Mouse (Mus musculus) liver, embryonic 16.5 days (tissue): ENCODE data around the gene Akap7. TPM values are rescaled to one million over a fixed set of nuclear protein-coding genes. Genes with fewer than 3 reads are reported as not detected.
A peak's percentile ranks its signal among the peaks of the same experiment; 100 is the strongest.
"Not testable (repeated sequence)": the region's sequence is repeated elsewhere in the genome, so short reads cannot be mapped to it uniquely, and the experiment has no call there.

Source experiments
- ATAC-seq: fragments of 200-750 bp; cut with Nextera tagmentation; 2 replicates; pipeline ENCODE4 v1.8.0; 2017; ENCODE audit warnings: low read depth, mild to moderate bottlenecking, moderate number of reproducible peaks, moderate library complexity
- H3K27ac ChIP-seq: fragments of 300-500 bp; sonication (generic); 2 replicates; pipeline ENCODE4 v1.5.1; 2014; ENCODE audit warnings: mild to moderate bottlenecking, low read length
- H3K27me3 ChIP-seq: fragments of 300-500 bp; sonication (generic); 2 replicates; pipeline ENCODE4 v1.6.1; 2014; ENCODE audit warnings: low read depth, low read length, mixed read lengths; ENCODE audit not compliant: control insufficient read depth, insufficient read depth
- H3K36me3 ChIP-seq: fragments of 300-500 bp; sonication (generic); 2 replicates; pipeline ENCODE4 v1.6.1; 2014; ENCODE audit warnings: mild to moderate bottlenecking; ENCODE audit not compliant: control insufficient read depth, insufficient read depth
- H3K4me1 ChIP-seq: fragments of 300-500 bp; sonication (generic); 2 replicates; pipeline ENCODE4 v1.6.1; 2014; ENCODE audit warnings: low read depth, low read length, mixed read lengths; ENCODE audit not compliant: control insufficient read depth
- H3K4me2 ChIP-seq: fragments of 300-500 bp; sonication (generic); 2 replicates; pipeline ENCODE4 v1.6.1; 2014; ENCODE audit warnings: low read depth, low read length, mixed read lengths
- H3K4me3 ChIP-seq: fragments of 300-500 bp; sonication (generic); 2 replicates; pipeline ENCODE4 v1.5.1; 2014; ENCODE audit warnings: low read depth, mild to moderate bottlenecking, low read length
- H3K9ac ChIP-seq: fragments of 300-500 bp; sonication (generic); 2 replicates; pipeline ENCODE4 v1.6.1; 2014; ENCODE audit warnings: low read depth, low read length
- H3K9me3 ChIP-seq: fragments of 300-500 bp; sonication (generic); replicated peaks from 2 replicates; pipeline ENCODE4 v1.6.1; 2016; ENCODE audit warnings: low read length; ENCODE audit not compliant: control insufficient read depth
- WGBS: fragments of 180-500 bp; shearing (Covaris S2); extraction: QIAGEN DNeasy Blood & Tissue Kit; methylation state at CpG from one replicate; pipeline ENCODE4 v1.1.7; 2014; ENCODE audit not compliant: insufficient replicate concordance; 5-methylcytosine and 5-hydroxymethylcytosine counted together
- polyA plus RNA-seq: library from polyadenylated mRNA; unstranded; fragments of >200 nt; fragmentation: Nextera tagmentation; extraction: Ambion mirVana; gene quantifications from 2 replicates; pipeline ENCODE4 v1.2.1, GENCODE M21; 2015

Gene Akap7
- polyA plus RNA-seq, 1 experiment from 2014 or later: 19.0 TPM

DNA sequence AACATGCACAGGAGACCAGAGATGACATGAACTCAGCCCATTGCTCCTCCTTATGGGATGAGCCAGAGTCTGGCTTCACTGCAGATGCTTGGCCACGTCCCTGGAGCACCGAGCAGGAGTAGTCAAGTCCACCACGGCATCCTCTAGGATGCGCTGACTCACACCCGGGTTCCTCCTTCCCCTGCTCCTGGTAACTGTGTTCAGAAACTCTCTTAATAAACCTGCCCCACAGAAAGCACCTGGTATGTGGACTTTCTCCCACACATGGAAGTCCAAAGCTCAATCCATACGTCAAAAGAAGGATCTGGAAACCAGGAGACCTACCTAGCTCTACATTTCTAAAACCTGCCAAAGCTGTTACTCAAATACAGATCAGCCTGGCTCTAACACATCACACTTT, 124.4 kb downstream of the Akap7 start:
- no peak for ATAC-seq
- no peaks in the 10 kb centered on the region for H3K9me3 ChIP-seq
- no peak overlapping the region for H3K4me2 ChIP-seq
- H3K27me3 ChIP-seq: no peaks in the 10 kb centered on the region
- no peaks in the 10 kb centered on the region; the same call in none of the 2 replicates for H3K4me1 ChIP-seq
- no peak overlapping the region for H3K9ac ChIP-seq
- WGBS: 82% methylated on average over 6 of the region's 6 CpGs
- no peak overlapping the region for H3K27ac ChIP-seq
- H3K36me3 ChIP-seq: no peaks in the 10 kb centered on the region
- H3K4me3 ChIP-seq: no peak overlapping the region

- 68% methylated on average over 4 of the region's 4 CpGs for WGBS
- Histone ChIP-seq H3K4me2 (no peak overlapping the region), H3K4me1 (no peaks in the 10 kb centered on the region), H3K9me3 (no peaks in the 10 kb centered on the region), H3K27me3 (no peaks in the 10 kb centered on the region), H3K4me3 (no peak overlapping the region), H3K9ac (no peak overlapping the region), H3K36me3 (no peaks in the 10 kb centered on the region), H3K27ac (no peak overlapping the region)
- ATAC-seq: no peak
Observed at GRCm38 (mm10) chr10:25179030-25179429, 128.6 kb downstream of the Akap7 start.

GRCm38 (mm10) chr10:25177270-25177669, 130.4 kb downstream of the Akap7 start:
- no peaks in the 10 kb centered on the region for H3K9me3 ChIP-seq
- WGBS: 82% methylated on average over 5 of the region's 5 CpGs
- no peak for ATAC-seq
- no peaks in the 10 kb centered on the region for H3K36me3 ChIP-seq
- no peak overlapping the region for H3K27ac ChIP-seq
- H3K27me3 ChIP-seq: no peaks in the 10 kb centered on the region
- no peak overlapping the region for H3K9ac ChIP-seq
- no peak overlapping the region for H3K4me3 ChIP-seq
- H3K4me1 ChIP-seq: no peaks in the 10 kb centered on the region
- no peak overlapping the region for H3K4me2 ChIP-seq

DNA sequence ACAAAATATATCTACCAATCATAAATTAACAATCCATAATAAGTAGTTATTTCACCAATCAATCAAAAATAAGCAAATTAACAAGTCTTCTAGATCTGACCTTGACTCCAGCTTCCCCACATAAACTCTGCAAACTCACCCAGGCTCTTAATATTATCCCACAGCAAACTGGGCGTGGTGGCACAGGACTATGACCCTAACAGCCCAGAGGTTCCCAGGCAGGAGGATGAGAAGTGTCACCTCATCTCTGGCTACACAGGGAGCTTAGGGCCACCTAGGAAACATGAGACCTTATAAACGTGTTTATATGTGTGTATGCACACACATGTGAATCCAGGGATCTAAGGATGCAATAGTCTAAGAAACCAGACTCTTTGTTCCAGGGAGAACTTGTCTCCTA, 132.8 kb downstream of the Akap7 start:
- H3K9me3 ChIP-seq: no peaks in the 10 kb centered on the region
- no peak overlapping the region for H3K4me2 ChIP-seq
- 51% methylated on average over 2 of the region's 2 CpGs for WGBS
- H3K27me3 ChIP-seq: no peaks in the 10 kb centered on the region
- H3K4me3 ChIP-seq: no peak overlapping the region
- H3K4me1 ChIP-seq: no peaks in the 10 kb centered on the region
- no peak overlapping the region for H3K9ac ChIP-seq
- no peak for ATAC-seq
- H3K36me3 ChIP-seq: no peaks in the 10 kb centered on the region
- H3K27ac ChIP-seq: no peak overlapping the region

GRCm38 (mm10) chr10:25167365-25168194, 140.1 kb downstream of the Akap7 start:
- 67% methylated on average over 6 of the region's 6 CpGs for WGBS
- ATAC-seq: no peak

DNA sequence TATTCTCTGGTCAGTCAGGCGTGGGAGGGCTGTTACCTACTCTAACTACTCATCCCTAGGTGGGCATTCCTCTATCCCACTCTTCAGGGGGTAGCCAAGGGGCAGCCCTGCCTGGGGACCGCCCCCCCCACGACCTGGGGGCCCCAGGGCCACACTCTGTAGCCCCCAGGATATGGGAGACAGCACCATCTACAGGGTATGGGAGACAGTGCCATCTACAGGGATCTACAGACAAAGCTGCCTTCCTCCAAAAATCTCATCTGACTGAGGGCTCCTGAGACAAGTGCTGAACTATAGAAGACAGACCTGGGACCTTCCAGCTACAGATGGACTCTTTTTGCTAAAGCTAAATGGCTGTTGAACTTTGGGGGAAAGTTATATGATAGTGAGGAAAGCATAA, 144.2 kb downstream of the Akap7 start:
- not testable (repeated sequence) for H3K4me1 ChIP-seq, H3K9me3 ChIP-seq, H3K4me3 ChIP-seq, H3K36me3 ChIP-seq, H3K4me2 ChIP-seq, H3K27me3 ChIP-seq, H3K27ac ChIP-seq, H3K9ac ChIP-seq, ATAC-seq
- WGBS: 21% methylated on average over 3 of the region's 3 CpGs

More at GRCm38 (mm10) chr10:25167365-25168194, 140.1 kb downstream of the Akap7 start:
- Histone ChIP-seq H3K4me3 (no peak overlapping the region), H3K27me3 (no peaks in the 10 kb centered on the region), H3K27ac (no peak overlapping the region), H3K9me3 (no peaks in the 10 kb centered on the region), H3K4me2 (no peak overlapping the region), H3K36me3 (no peaks in the 10 kb centered on the region), H3K4me1 (no peaks in the 10 kb centered on the region), H3K9ac (no peak overlapping the region)

- Histone ChIP-seq H3K36me3 (no peaks in the 10 kb centered on the region), H3K9me3 (no peaks in the 10 kb centered on the region), H3K27ac (no peak overlapping the region), H3K4me2 (no peak overlapping the region), H3K27me3 (no peaks in the 10 kb centered on the region), H3K4me3 (no peak overlapping the region), H3K9ac (no peak overlapping the region), H3K4me1 (peaks cover 10% of the 10 kb centered on the region)
- peak; percentile 87 for ATAC-seq
- 21% methylated on average over 2 of the region's 2 CpGs for WGBS
Observed at GRCm38 (mm10) chr10:25161701-25162100, 146.0 kb downstream of the Akap7 start.

GRCm38 (mm10) chr10:25158651-25159050, 149.0 kb downstream of the Akap7 start:
- H3K36me3 ChIP-seq: no peaks in the 10 kb centered on the region
- H3K4me1 ChIP-seq: peaks cover 10% of the 10 kb centered on the region
- no peaks in the 10 kb centered on the region for H3K9me3 ChIP-seq
- H3K4me3 ChIP-seq: no peak overlapping the region
- H3K9ac ChIP-seq: no peak overlapping the region
- 54% methylated on average over 5 of the region's 5 CpGs for WGBS
- no peak overlapping the region for H3K4me2 ChIP-seq
- no peak overlapping the region for H3K27ac ChIP-seq
- ATAC-seq: no peak
- no peaks in the 10 kb centered on the region for H3K27me3 ChIP-seq

GRCm38 (mm10) chr10:25157339-25157738, 150.3 kb downstream of the Akap7 start:
- no peaks in the 10 kb centered on the region for H3K27me3 ChIP-seq
- no peak overlapping the region for H3K9ac ChIP-seq
- H3K4me3 ChIP-seq: no peak overlapping the region
- no peaks in the 10 kb centered on the region for H3K9me3 ChIP-seq
- no peaks in the 10 kb centered on the region for H3K36me3 ChIP-seq
- H3K27ac ChIP-seq: no peak overlapping the region
- H3K4me2 ChIP-seq: no peak overlapping the region
- no peak for ATAC-seq
- peaks cover 10% of the 10 kb centered on the region for H3K4me1 ChIP-seq
